Mouse (Mus musculus): ENCODE data around the gene Impdh2.
"Not testable (repeated sequence)": the region's sequence is repeated elsewhere in the genome, so short reads cannot be mapped to it uniquely, and the experiment has no call there.

The Impdh2 gene

DNA sequence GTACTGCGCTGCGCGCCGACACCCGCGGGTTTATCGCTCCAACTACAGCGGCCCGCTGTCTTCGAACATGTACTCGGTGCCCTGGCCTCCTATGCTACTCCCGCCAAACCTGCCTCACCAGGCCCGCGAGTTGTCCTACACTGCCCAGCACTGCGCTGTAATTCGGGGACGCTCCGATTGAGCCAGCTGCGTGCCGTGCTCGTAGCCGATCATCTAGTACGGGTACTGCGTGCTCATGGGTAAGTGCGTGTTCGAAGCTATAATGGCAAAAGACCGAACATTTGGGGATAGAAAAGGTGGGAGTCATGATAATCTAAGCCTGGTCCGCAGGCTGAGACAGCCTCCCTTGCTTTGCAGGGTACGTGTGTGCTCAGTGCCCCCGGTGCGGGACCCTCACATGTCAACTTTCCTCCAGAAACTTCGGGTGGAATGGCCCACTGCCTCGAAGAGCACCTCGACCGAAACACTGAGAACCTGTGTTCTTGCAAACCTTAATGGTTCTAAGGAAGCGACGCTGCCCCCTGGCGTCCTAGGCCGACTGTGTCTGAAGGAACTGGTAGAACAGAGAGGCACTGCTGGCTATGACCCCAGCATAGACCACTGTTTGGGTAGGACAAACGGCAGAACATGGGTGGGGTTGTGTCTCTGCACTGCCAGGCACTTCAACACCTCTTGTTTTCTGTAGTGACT is 10.3 kb downstream of the Impdh2 start:
- DNase-seq = peak; percentile 81 to 86

- no peak for DNase-seq
These were observed 11.4 kb downstream of the Impdh2 start for GRCm38 (mm10) chr9:108571401-108571973.

- DNase-seq = no peak
These were observed 12.2 kb downstream of the Impdh2 start for GRCm38 (mm10) chr9:108572321-108572720.

- peak; percentile 76 to 78 for DNase-seq
These were observed 13.9 kb downstream of the Impdh2 start for GRCm38 (mm10) chr9:108573774-108574690.

GRCm38 (mm10) chr9:108574921-108575320 is 14.8 kb downstream of the Impdh2 start:
- no peak for DNase-seq

DNA sequence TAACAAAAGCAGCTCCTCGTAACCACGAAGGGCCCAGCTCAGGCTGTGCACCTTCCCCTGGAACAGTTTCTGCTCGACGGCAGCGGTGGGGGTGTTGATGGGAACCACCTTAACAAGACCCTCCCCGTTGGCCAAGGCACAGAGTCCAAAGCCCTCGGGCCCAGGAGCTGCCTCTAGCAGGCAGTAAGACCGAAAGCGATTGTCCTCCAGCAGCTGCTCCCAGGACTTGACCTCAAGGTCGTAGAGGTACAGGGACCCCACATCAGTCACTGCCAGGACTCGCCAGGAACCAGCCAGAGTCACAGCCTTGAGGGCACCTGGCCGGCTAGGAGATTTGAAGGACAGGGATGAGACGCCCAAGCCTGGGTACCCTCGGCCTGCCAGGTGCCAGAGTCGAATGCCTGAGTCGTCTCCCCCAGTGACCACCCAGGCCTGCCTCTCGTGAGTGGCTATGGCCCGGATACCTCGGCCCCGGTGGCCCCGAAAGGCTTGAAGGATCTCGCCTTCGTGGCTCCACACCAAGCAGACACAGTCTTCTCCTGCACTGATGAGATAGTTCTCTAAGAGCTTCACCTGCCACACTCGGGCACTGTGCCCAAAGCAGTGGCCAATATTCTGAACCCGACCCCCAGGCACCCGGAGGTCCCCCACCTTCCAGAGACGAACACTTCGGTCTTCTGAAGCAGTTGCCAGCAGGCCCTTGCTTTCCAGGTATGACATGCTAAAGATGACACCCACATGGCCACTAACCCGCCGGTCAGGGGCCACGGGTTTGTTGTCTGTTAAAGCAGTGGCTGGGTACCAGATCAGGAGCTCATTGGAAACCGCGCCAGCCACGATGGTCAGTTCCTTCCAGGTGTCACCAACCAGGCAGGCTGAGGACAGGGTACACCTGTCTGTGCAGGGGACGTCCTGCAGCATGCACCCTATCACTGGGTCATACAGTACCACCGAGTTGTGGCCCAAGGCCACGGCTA is 15.5 kb downstream of the Impdh2 start:
- DNase-seq = no peak

DNA sequence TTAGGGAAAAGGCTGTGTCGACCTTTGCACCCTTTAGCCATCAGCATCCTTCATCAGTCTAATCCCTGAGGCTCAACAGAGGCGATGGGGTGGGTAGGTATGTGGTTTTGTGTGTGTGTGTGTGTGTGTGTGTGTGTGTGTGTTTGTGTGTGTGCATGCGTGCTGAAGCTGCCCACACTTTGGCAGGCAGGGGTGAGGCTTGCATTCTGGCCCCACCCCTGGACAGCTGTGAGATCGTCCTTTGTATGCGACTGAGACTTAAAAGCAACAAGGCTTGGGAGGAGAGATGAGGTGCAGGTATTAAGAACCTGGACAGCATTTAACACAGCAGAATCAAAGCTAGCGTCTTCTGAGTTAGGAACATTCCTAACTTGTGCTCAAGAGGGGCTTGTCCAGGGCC is 16.9 kb downstream of the Impdh2 start:
- no peak for DNase-seq

DNA sequence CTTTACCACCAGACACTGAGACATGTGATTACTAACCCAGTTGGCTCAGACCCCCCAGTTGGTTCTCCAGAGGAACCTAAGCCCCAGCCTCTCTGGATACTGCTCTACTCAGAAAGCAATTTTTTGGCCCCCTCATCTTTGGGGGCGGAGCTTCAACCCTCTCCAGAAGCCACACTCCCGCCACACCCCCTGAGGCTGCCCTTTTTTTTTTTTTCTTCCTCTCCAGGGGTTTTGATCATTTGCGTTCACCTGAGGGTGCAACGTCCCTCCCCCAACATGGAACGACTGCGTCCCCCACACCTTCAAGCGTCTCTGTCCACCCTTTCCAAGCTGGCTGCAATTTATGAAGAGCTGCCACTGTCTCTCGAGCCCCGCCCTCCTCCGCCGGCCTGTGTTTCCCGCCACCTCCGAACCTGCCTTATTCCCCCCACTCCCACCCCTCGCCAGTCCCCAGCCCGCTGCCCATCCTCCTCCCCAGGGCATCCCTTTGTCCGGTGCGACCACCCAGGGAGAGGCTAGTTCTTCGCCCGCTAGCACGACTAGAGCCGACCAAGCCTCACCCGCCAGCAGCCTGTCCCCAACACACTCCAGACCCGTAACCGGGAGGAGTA is 18.0 kb downstream of the Impdh2 start:
- DNase-seq = peak; percentile 70 to 78

DNA sequence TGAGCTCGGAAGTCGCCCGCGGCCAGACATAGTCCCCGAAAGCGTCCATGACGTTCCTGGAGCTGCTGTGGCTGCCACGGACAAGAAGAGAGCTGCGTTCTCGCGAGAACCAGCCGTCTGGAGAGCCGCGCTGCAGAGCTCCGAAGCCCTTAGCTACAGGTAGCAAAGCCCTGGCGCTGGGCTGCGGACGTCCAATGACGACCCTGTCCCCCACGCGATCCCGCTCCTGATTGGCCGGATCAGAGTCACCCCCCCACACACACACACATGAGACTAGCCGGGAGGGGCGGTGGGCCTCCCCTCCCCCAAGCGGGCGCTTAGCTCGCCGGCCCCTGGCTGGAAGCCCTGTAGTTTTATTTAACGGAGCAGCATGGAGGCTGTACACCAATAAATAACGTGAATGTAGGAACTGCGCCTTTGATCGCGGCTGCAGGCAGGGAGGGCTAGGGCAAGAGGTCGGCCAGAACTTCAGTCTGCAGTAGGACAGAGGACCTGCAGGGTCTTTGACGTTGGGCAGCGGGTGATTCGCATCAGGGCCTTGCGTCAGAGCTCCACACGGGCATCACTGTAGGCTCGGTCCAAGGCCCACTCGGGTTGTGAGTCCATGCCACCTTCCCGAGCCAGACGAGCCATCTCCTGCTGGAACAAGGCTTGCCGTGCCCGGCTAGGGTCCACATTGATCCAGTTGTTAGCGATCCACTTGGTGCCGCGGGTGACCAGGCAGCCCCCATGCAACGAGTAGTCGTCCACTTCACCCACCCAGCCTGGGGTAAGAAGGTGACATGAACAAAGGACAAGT is 18.7 kb downstream of the Impdh2 start, which contains the start of gene Wdr6:
Gene Wdr6, minus strand, starts transcription at position 195 of the 799 bp plus-strand sequence.
- DNase-seq = peak; percentile 93 to 98

DNA sequence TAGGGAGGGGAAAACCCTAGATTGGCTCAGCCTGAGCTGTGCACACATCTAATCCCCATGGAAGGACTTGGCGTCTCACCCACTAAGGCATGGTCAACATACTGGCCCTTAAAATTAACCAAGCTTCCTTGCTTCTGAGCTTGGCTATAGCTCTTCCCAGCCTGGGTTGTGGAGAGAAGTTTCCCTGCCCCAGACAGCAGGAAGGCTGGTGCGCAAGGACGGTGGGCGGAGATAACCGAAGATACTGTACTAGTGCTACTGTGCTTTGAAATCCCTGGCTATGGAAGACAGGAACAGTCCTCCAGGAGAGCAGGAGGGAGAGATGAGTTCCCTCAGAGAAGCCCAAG is 19.2 kb downstream of the Impdh2 start:
- no peak for DNase-seq

DNA sequence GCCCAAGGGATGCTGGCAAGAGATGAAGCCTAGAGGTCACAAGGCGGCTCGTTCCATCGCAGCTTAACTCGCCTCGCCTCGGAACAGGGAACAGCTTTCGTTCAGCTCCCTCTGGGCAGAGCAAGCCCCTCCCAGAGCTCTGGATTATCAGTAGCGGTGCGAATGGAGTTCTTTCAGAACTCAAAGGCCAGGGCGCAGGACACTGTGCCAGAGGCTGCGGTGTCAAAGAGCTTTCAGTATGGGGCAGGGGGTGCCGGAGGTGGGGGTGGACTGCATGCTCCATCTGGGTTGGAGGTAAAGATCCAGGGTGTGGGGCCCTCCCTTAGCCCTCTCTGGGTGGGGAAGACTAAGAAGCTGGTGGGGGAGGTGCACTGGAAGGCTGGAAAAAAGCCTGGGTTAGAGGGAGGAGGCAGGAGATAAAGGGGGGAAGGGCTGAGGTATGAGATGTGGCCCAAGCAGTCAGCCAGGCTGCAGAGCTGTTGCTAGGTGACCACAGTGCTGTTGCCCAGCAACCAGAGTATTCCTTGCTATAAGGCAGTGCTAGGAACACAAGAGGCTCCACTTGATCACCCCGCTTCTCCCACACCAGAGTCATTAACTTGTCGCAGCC is 27.6 kb downstream of the Impdh2 start:
- DNase-seq = peak; percentile 51 to 75

DNA sequence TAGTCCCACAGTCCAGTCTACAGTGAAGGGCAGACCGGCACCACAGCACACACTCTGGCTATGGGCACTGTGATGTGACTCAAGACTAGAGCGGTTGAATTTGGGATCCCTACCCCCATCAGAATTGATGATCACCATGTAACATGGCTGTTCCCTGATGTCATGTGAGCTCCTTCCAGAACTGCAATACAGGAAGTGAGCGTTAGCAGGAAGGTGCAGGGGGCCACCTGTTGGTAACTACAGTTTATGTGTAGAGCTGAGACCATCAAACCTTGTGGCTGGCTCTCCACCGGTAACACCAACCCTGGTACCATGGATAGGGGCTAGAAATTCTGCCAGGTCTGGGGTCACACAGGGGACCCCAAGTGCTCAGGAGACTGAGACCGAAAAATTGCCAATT is 29.1 kb downstream of the Impdh2 start:
- no peak for DNase-seq

DNA sequence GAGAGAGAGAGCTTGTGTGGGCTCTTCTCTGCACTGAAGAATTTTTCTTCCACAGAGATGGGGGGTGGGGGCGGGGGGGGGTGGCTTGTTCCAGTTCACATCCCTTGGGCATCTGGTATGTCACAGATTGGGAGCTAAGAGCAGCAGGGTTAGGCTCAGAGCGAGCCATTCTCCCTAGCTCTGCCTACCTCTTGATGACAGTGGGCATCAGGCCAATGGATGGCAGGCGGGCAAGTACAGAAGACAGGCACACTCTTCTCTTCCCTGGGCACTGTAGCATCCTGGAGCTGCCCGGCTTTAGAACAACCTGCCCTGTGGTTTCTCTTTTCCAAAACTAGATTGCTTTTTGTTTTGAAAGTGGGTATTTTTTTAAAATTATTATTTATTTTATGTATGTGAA is 31.4 kb downstream of the Impdh2 start:
- no peak for DNase-seq

DNA sequence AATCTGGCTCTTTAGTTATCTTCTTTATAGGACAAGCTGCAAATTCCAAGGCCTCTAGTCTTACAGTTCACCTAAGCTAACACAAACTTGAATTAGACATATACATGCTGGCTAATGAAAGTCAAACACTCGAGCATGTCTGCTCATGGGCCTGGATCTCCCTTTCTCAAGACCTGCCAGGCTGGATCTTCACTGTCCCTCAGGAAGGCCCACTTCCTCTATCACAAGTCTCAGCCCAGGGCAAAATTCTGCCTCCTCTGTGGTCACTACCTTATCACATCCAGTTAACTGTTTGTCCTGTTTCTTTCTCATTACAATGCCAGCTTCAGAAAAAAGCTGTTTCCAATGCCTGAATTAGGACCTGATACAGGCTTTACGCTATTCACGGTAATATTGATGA is 34.3 kb downstream of the Impdh2 start:
- DNase-seq = no peak

DNA sequence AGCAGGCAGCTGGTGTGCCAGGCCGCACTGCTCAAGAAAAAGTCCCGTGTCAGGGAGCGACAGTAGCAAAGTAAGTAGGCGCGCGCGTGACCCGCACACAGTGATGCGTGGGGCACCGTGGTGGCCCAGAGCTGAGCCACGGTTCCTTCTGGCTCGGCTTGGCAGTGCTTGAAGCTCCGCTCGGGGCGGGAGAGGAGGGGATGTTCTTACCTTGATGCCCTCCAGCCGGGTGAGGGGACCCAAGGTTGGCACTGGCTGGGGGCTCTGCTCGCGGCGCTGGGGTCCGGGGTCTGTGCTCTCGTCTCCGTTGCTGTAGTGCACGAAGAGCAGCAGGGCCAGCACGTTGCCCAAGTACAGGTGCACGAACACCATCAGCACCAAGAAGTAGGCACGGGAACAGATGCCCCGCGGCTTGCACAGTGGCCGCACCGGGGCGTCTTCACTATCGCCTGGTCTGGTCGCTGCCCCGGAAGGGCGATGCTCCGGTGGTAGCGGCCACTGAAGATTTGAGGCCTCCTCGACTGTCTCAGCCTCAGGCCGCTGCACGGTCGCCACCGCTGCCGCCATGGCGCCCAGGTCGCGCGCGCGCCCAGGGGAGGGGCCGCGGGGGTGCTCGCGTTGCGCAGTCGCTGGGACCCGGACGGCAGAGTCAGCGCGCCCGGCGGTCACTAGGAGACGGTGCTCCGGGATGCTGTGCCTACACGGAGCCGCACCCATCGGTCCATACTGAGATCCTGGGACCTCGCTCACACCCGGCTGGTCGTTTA is 37.1 kb downstream of the Impdh2 start, which contains the start of gene P4htm:
Gene P4htm, minus strand, starts transcription at position 670 of the 767 bp plus-strand sequence.
- peak; percentile 71 to 77 for DNase-seq

DNA sequence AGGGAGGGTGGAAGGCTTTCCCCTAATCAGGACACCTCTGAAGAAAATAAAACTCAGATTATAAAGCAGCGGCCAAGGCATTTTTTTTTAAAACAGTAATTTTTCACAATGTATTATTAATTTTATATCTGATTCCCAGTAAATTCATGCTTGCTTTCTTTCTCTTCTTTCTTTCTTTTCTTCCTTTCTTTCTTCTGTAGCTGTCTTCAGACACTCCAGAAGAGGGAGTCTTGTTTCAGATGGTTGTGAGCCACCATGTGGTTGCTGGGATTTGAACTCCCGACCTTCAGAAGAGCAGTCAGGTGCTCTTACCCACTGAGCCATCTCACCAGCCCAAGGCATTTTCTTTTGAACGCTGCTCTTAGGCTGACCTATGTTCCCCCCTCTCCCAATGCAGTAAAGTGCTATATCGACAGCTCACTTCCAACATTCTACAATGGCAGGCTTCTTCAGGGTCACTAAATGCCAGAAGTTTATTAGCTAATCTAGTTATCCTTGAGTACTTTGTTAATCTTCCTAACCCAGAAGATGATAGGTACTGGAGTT is 39.0 kb downstream of the Impdh2 start:
- DNase-seq = no peak

- DNase-seq = no peak
These were observed 39.9 kb downstream of the Impdh2 start for GRCm38 (mm10) chr9:108600011-108600410.

GRCm38 (mm10) chr9:108601986-108602385 is 41.9 kb downstream of the Impdh2 start:
- DNase-seq = no peak

DNA sequence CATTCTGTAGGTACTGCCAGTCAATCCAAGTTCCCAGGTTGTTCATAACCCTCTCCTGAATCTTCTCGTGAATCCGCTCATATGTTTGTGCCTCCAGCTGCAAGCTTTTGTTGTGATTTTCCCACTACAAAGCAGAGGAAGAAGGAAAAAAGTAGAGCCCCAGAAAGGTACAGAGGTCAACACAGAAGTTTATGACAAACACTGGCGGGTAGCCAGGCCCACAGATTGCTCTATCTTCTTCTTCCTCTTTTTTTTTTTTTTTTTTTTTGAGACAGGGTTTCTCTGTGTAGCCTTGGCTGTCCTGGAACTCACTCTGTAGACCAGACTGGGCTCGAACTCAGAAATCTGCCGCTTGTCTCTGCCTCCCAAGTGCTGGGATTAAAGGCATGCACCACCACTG is 47.8 kb downstream of the Impdh2 start:
- DNase-seq = not testable (repeated sequence)

DNA sequence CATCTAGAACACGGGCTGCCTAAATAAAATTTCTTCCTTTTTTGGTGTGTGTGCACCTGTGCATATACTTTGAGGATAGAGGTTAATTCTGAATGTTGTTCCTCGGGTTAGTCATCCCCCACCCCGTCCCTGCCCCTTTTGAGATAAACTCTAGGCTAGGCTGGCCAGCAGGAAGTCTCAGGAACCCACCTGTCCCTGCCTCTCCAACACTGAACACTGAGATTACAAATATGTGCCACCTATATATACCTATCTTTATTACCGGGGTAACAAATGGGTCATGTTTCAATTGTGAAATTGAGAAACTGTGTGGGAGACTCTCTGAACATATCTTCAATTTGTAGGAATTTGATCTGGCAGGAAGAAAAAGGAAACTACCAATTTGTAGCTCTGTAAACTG is 48.8 kb downstream of the Impdh2 start:
- no peak for DNase-seq

All from lung, postnatal 4 days (tissue).